Mouse (Mus musculus) myocyte (in vitro differentiated cells): ENCODE data around the gene Ets1.

Experiments
- E2F4 ChIP-seq: IDR thresholded peaks from one replicate; pipeline ENCODE4 v1.6.1; 2011; ENCODE audit warnings: mild to moderate bottlenecking, control low read depth, moderate library complexity; ENCODE audit not compliant: insufficient read depth
- MAX ChIP-seq: IDR thresholded peaks from one replicate; pipeline ENCODE4 v1.6.1; 2011; ENCODE audit warnings: low read depth, mild to moderate bottlenecking, control low read depth
- MYOD1 ChIP-seq, 3 experiments: IDR thresholded peaks; one replicate each; pipeline ENCODE4 v1.6.1; 2011; ENCODE audit warnings: control low read depth in 2 of 3, low read depth in 2 of 3, mild to moderate bottlenecking in 2 of 3, moderate library complexity in 1 of 3; ENCODE audit not compliant: insufficient read length in 2 of 3, control insufficient read depth in 1 of 3
- POLR2A ChIP-seq: IDR thresholded peaks from one replicate; pipeline ENCODE4 v1.6.1; 2011; ENCODE audit warnings: low read depth, mild to moderate bottlenecking, control low read depth, moderate library complexity; ENCODE audit not compliant: insufficient read length
- POLR2AphosphoS2 ChIP-seq: IDR thresholded peaks from one replicate; pipeline ENCODE4 v1.6.1; 2011; ENCODE audit warnings: low read depth, control low read depth; ENCODE audit not compliant: insufficient read length
- REST ChIP-seq: IDR thresholded peaks from one replicate; pipeline ENCODE4 v1.6.1; 2011; ENCODE audit warnings: mild to moderate bottlenecking, control low read depth, moderate library complexity; ENCODE audit not compliant: insufficient read depth, insufficient read length
- TCF3 ChIP-seq: IDR thresholded peaks from one replicate; pipeline ENCODE4 v1.6.1; 2011; ENCODE audit warnings: low read depth, control low read depth; ENCODE audit not compliant: insufficient read length
- USF1 ChIP-seq: IDR thresholded peaks from one replicate; pipeline ENCODE4 v1.6.1; 2011; ENCODE audit warnings: low read depth, mild to moderate bottlenecking, control low read depth, moderate library complexity

DNA sequence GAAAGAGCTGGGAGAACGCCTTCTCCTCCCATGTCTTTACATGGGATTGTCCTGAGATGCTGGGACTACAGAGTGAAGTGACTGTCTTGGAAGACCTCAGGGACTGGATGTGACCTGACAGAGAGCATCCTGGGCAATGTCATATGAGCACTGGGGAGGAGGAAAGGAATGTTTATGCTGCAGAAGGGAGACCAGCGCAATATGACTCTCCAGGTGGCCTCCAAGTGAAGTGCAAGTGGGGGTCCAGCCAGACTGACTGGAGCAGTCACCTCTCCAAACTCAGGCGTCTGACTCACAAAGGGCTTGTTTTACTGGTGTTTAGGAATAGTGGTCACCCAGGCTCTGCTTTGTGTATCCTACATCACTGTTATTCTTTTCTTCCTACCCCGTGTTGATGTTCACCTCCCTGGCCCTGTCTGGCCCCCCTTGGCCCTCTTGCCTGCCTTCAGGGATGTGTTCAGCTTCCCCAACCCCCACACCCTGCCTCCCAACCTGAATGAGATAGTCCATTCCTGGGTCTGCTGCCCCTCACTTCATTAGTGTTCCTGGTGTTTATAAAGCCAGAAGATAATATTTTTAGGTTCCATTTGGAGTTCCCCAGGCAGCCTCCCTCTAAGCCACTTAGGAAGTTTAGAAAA lies 42.2 kb downstream of the Ets1 start:
- TF ChIP-seq POLR2A (no peak), USF1 (no peak), POLR2AphosphoS2 (no peak), MAX (no peak), E2F4 (no peak), TCF3 (no peak), MYOD1 (IDR thresholded peaks at IDR 0.05; ENCODE audit: control insufficient read depth in 1 of 3, insufficient read length in 2 of 3, low read depth in 2 of 3) (no peak), REST (no peak)
